Mouse (Mus musculus): ENCODE results near the gene 2410002F23Rik.

DNA sequence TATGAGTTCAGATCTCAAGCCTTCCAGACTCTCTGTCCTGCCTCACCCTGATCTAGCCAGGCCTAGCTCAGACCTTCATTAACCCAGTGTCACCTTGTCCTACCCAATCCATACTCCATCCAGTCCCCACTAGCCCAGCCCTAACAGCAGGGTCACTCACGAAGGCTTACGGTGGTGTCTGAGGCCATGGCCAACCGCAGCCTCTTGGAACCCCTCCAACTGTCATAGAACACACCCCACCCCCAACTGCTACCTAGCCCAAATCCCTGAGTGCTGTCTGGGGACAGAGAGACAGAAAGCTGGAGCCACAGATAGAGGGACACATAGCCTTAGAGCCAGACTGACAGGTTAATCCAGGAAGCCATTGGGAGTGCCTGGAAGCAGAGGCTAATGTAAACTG lies 10.6 kb upstream of the 2410002F23Rik start, which contains the start of gene Gm36864:
- no peak for TF ChIP-seq CTCF (IDR thresholded peaks at IDR 0.05; ENCODE audit: low read depth, low read length)
- no peak for TF ChIP-seq GATA1 (IDR thresholded peaks at IDR 0.05; ENCODE audit: borderline replicate concordance, low read length)

Measured in G1E (cell line).